Mouse (Mus musculus) embryonic fibroblast, embryonic 13.5 days (primary cell): ENCODE results near the gene Zfp518b. TPM values are rescaled to one million over a fixed set of nuclear protein-coding genes. Genes with fewer than 3 reads are reported as not detected.

Source experiments
- H3K27ac ChIP-seq: 2 replicates; pipeline ENCODE4 v1.5.1; 2012; ENCODE audit warnings: low read length, control low read depth, inconsistent platforms; ENCODE audit not compliant: insufficient read depth
- H3K4me1 ChIP-seq: 2 replicates; pipeline ENCODE4 v1.6.1; 2011; ENCODE audit warnings: low read length; ENCODE audit not compliant: control insufficient read depth, insufficient read depth
- H3K4me3 ChIP-seq: 2 replicates; pipeline ENCODE4 v1.5.1; 2011; ENCODE audit warnings: mild to moderate bottlenecking, control low read depth, low read length; ENCODE audit not compliant: insufficient read depth
- CTCF ChIP-seq: IDR thresholded peaks from 2 replicates; pipeline ENCODE4 v1.5.1; 2011; ENCODE audit warnings: mild to moderate bottlenecking, control low read depth, low read length, moderate library complexity, borderline replicate concordance; ENCODE audit not compliant: insufficient read depth
- POLR2A ChIP-seq: IDR thresholded peaks from 2 replicates; pipeline ENCODE4 v1.6.1; 2011; ENCODE audit warnings: low read depth, mild to moderate bottlenecking, control low read depth, low read length, moderate library complexity
- polyA plus RNA-seq: library from polyadenylated mRNA; stranded (reverse); fragments of >200 nt; gene quantifications from 2 replicates; pipeline ENCODE4 v1.2.4, GENCODE M21; 2011; ENCODE audit warnings: low read depth; ENCODE audit not compliant: missing spikeins, insufficient read length

Zfp518b gene
- polyA plus RNA-seq = 19.7 and 22.4 TPM in 2 replicates

DNA sequence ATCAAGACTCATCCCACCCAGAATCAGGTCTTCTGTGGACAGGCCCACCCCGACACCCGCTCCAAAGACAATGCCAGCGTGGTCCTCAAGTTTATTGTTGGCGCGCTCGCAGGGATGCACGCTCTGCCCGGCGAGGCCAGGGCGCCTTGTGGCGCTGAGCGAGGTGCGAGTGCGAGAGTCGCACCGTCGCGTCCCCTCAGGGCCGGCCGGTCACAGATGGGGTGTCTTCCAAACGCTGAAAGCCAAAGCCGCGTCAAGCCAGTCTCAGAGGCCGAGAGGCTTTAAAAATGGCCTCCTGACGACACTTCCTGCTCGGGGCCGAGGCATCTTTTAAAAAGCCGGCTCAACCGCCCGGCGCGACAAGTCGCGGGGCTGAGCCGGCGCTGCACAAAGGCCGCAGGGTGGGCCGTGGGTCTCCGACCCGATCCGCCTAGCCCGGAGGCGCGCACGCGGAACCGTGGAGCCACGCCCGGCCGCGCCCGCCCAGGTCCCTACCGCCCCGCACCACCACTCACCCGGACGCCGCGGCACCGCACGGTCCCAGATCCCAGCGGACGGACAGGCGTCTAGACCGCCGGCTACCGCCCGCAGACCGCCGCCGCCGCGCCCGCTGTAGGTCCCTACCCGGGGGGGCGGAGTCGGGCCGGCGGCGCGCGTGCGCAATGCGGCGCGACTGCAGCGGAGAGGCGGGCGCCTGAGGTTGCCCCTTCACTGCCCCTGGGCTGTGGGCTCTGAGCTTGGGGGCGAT is at the start of gene Zfp518b:
Gene Zfp518b (minus strand): TSS at position 663 of the 748 bp plus-strand sequence.
- H3K4me1 ChIP-seq = peaks cover 2% of the 10 kb centered on the region; the same call in 1 of the 2 replicates
- TF ChIP-seq CTCF (no peak), POLR2A (peak; percentile 84)
- H3K4me3 ChIP-seq = peak within 1 kb of the TSS; percentile 71
- H3K27ac ChIP-seq = peak within 1 kb of the TSS; percentile 19

DNA sequence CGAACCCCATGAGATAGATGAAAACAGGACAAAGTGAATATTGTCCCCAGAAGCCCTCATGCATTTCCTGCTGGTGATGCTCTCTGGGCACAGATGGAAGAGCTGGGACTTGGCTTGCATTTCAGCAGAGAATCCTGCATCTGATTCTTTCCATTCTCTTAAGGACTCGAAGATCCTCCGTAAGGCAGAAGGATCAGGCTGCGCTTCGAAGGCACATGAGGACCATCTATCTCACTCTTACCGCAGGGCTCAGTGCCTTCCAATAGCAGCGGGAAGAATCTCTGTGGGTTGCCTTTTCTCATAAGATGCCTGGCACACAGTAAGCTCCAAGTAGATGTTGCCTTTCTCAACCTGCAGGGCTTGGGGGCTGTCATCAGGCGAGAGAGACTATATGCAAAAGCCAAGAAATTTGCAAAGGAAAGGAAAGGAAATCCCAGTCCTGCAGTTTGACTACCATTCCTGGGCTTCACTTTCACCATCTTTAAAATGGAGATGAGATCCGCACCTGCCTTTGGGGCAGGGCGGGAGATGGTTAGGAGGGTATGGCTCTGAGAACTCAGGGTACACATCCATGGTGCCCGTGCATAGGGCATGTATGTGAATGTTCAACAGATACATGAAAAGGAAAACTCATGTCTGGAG is 24.4 kb upstream of the Zfp518b start:
- Histone ChIP-seq H3K27ac (no peak overlapping the region), H3K4me1 (no peaks in the 10 kb centered on the region), H3K4me3 (no peak overlapping the region)
- TF ChIP-seq POLR2A (no peak), CTCF (no peak)

DNA sequence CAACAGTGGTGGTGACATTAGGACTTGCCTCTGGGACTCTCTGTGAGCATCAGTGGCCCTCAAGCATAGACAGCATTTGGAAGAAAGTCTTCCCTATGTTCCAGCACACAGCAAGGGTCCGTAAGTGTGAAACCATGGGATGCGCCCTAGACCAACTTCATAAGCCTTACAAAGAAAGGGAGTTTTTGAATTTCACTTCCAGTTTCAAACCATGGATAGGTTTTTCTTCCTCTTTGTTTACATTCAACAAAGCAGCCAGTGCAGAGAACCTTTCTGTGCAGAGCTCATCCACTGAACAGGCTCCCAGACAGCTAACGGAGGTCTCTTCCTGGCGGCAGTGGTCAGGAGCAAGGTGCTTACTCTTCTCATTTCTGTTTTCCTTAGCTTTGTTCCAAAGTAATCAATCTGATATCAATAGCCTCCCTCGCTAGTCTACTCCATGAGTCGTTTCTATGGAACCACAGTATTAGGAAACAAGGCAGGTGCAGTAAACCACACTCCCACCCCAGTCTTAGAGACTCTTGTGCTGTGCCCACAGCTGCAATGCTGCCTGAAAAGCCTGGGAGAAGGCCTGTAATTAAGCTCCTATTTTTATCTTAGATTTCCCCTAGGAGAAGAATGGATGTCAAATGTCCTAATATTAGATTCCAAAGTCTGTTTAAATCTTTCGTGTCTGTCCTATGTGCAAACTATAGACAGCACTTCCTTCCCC is 22.9 kb upstream of the Zfp518b start:
- Histone ChIP-seq H3K4me3 (no peak overlapping the region), H3K4me1 (no peaks in the 10 kb centered on the region), H3K27ac (no peak overlapping the region)
- TF ChIP-seq POLR2A (no peak), CTCF (no peak)

DNA sequence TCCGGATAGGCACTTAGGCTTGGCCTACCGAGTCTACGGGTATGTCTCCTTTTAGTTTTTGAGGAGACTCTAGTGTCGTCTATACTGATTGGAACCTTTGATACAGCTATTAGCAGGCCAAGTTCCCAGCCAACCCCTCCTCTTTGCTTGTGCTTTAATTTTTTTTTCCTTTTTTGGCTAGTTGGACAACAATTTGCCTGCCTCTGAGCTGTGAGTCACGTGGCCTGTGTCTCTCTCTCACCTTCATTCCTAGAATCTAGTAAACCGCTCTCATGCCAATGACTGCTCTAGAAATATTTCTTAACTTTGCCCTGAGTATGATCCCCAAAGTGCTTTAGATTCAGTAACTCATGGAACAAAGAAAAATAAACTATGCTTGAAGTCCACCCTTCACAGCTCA is 18.3 kb upstream of the Zfp518b start:
- TF ChIP-seq CTCF = no peak
- TF ChIP-seq POLR2A = no peak
- no peak overlapping the region for H3K4me3 ChIP-seq
- H3K4me1 ChIP-seq = no peaks in the 10 kb centered on the region
- H3K27ac ChIP-seq = no peak overlapping the region

- TF ChIP-seq POLR2A (no peak), CTCF (no peak)
- Histone ChIP-seq H3K4me3 (no peak overlapping the region), H3K4me1 (no peaks in the 10 kb centered on the region), H3K27ac (no peak overlapping the region)
These were observed 17.5 kb upstream of the Zfp518b start for GRCm38 (mm10) chr5:38702091-38702490.

DNA sequence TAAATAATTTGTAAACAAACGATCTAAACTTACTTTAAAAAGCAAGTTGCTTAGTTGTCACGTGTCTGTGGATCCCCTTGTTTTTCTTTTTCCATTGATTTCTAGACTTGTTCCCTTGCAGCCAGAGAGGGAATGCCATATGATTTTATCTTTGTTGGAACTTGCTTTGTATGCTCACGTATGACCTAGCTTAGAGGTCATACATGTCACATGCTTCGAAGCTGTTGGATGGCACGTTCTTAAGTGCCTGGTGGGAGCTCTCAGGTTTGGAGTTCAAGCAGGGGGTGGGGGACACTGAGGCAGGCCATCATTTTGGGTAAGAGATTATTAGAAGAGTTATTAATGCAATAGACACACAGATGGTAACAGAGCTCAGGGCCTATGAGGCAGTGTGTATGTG is 13.8 kb upstream of the Zfp518b start:
- TF ChIP-seq CTCF (no peak), POLR2A (no peak)
- no peaks in the 10 kb centered on the region; the same call in 1 of the 2 replicates for H3K4me1 ChIP-seq
- H3K4me3 ChIP-seq = no peak overlapping the region
- no peak overlapping the region for H3K27ac ChIP-seq

GRCm38 (mm10) chr5:38698046-38698445 is 13.4 kb upstream of the Zfp518b start:
- no peaks in the 10 kb centered on the region; the same call in 1 of the 2 replicates for H3K4me1 ChIP-seq
- no peak overlapping the region for H3K27ac ChIP-seq
- TF ChIP-seq POLR2A = no peak
- TF ChIP-seq CTCF = no peak
- H3K4me3 ChIP-seq = no peak overlapping the region

DNA sequence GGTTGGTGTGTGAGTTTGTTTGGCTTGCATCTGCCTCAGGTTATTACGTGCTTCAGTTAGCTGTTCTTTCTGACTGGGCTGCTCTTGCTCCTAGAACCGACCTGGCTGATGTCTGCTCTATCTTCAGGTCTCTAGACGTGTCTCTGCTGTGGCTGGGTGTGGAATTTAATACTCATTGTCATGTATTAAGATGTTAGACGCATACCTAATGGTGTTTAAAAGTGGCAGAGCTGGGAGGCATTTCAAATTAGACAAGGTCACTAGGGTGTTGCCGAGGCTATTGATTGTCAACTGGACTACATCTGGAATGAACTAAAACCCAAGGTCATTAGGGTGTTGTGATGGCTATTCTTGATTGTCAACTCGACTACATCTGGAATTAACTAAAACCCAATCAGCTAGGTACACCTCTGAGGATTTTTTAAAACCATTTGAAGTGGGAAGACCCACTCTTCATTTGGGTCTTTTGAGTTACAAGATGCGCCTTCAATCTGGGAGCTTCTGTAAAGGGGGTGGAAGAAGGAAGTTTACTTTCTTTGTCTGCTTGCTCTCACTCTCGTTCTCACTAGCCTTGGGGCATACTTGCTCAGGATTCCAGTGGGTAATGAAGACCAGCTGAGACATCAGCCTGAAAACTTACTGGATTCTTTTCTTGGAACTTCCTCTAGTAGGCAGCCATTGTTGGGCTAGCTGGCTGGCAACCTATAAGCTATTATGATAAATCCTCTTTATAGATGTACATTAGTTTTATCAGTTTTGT is 12.2 kb upstream of the Zfp518b start:
- Histone ChIP-seq H3K4me3 (no peak overlapping the region), H3K4me1 (no peaks in the 10 kb centered on the region; the same call in 1 of the 2 replicates), H3K27ac (no peak overlapping the region)
- TF ChIP-seq CTCF = no peak
- no peak for TF ChIP-seq POLR2A

DNA sequence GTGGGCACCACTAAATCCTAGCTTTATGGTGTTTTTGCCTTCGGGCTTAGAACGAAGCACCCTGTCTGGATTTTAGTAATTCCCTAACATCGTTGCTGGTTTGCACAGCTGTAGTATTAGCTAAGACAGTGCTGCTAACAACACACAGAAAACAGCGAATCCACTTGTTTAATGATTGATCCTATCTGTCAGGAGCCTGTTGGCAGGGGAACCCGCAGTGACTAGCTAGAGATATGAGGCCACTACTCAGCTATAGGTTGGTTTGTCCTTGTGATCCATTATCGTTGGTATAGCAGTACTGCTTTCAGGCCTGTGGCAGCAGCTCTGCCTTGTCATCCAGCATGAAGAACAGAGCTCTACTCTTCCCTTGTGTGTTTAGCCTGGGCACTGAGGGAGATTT is 8.2 kb upstream of the Zfp518b start:
- no peak overlapping the region for H3K27ac ChIP-seq

More for the DNA sequence above, 8.2 kb upstream of the Zfp518b start:
- no peaks in the 10 kb centered on the region; the same call in 1 of the 2 replicates for H3K4me1 ChIP-seq
- no peak overlapping the region for H3K4me3 ChIP-seq
- TF ChIP-seq POLR2A = no peak
- TF ChIP-seq CTCF = no peak
